Mouse (Mus musculus): Measurements from ENCODE around the gene Sfxn2. TPM values are rescaled to one million over a fixed set of nuclear protein-coding genes. Genes with fewer than 3 reads are reported as not detected.
A peak's percentile ranks its signal among the peaks of the same experiment; 100 is the strongest.

Sfxn2 gene
- total RNA-seq, 2 experiments from 2014 or later, result 8.1 to 8.3 TPM

GRCm38 (mm10) chr19:46592751-46593439 lies 19.7 kb downstream of the Sfxn2 start:
- no peak for DNase-seq (ENCODE audit: low spot score in 2 of 2)

- DNase-seq (ENCODE audit: low spot score in 2 of 2), result no peak
These were observed 25.0 kb downstream of the Sfxn2 start for GRCm38 (mm10) chr19:46598187-46598586.

- peak; percentile 86 to 89 for DNase-seq (ENCODE audit: low spot score in 2 of 2)
These were observed 25.6 kb downstream of the Sfxn2 start, which contains the start of gene Wbp1l for GRCm38 (mm10) chr19:46598720-46599252. Wbp1l (plus strand) TSS chr19:46599084.

GRCm38 (mm10) chr19:46599375-46600256 lies 26.5 kb downstream of the Sfxn2 start:
- DNase-seq (ENCODE audit: low spot score in 2 of 2), result peak in 1 of 2 experiments; percentile 47

- DNase-seq (ENCODE audit: low spot score in 2 of 2), result no peak
These were observed 27.2 kb downstream of the Sfxn2 start for GRCm38 (mm10) chr19:46600371-46600770.

- no peak for DNase-seq (ENCODE audit: low spot score in 2 of 2)
These were observed 28.3 kb downstream of the Sfxn2 start for GRCm38 (mm10) chr19:46601491-46601890.

GRCm38 (mm10) chr19:46602406-46602805 lies 29.2 kb downstream of the Sfxn2 start:
- DNase-seq (ENCODE audit: low spot score in 2 of 2), result no peak

GRCm38 (mm10) chr19:46606718-46607117 lies 33.6 kb downstream of the Sfxn2 start:
- DNase-seq (ENCODE audit: low spot score in 2 of 2), result no peak

GRCm38 (mm10) chr19:46607424-46607823 lies 34.3 kb downstream of the Sfxn2 start:
- DNase-seq (ENCODE audit: low spot score in 2 of 2), result no peak

- DNase-seq (ENCODE audit: low spot score in 2 of 2), result no peak
These were observed 35.0 kb downstream of the Sfxn2 start for GRCm38 (mm10) chr19:46608158-46608557.

- DNase-seq (ENCODE audit: low spot score in 2 of 2), result no peak
These were observed 43.2 kb downstream of the Sfxn2 start for GRCm38 (mm10) chr19:46616378-46616777.

- no peak for DNase-seq (ENCODE audit: low spot score in 2 of 2)
These were observed 44.2 kb downstream of the Sfxn2 start for GRCm38 (mm10) chr19:46617361-46617760.

- DNase-seq (ENCODE audit: low spot score in 2 of 2), result no peak
These were observed 45.2 kb downstream of the Sfxn2 start for GRCm38 (mm10) chr19:46618322-46618721.

GRCm38 (mm10) chr19:46619001-46619400 lies 45.8 kb downstream of the Sfxn2 start:
- DNase-seq (ENCODE audit: low spot score in 2 of 2), result no peak

GRCm38 (mm10) chr19:46619518-46619917 lies 46.4 kb downstream of the Sfxn2 start:
- DNase-seq (ENCODE audit: low spot score in 2 of 2), result no peak

- no peak for DNase-seq (ENCODE audit: low spot score in 2 of 2)
These were observed 47.0 kb downstream of the Sfxn2 start for GRCm38 (mm10) chr19:46620016-46620808.

GRCm38 (mm10) chr19:46621236-46622183 lies 48.3 kb downstream of the Sfxn2 start:
- no peak for DNase-seq (ENCODE audit: low spot score in 2 of 2)

GRCm38 (mm10) chr19:46622659-46623193 lies 49.6 kb downstream of the Sfxn2 start:
- no peak for DNase-seq (ENCODE audit: low spot score in 2 of 2)

- no peak for DNase-seq (ENCODE audit: low spot score in 2 of 2)
These were observed 50.1 kb downstream of the Sfxn2 start for GRCm38 (mm10) chr19:46623194-46623667.

Data from adrenal gland, adult 18-20 months (tissue).